Mouse (Mus musculus): Measurements from ENCODE around the gene Myoz2. TPM values are rescaled to one million over a fixed set of nuclear protein-coding genes. Genes with fewer than 3 reads are reported as not detected.

Myoz2 gene
- polyA plus RNA-seq, 1 experiment from 2014 or later: not detected

GRCm38 (mm10) chr3:122964301-122964700 is 70.5 kb downstream of the Myoz2 start:
- ATAC-seq: no peak

More at GRCm38 (mm10) chr3:122964301-122964700, 70.5 kb downstream of the Myoz2 start:
- H3K4me3 ChIP-seq (replicated peaks; ENCODE audit: low read length): no peak overlapping the region
- H3K36me3 ChIP-seq (ENCODE audit: control insufficient read depth, insufficient read depth): peaks cover 3% of the 10 kb centered on the region; the same call in 1 of the 2 replicates
- H3K9me3 ChIP-seq (ENCODE audit: control insufficient read depth, low read length): no peaks in the 10 kb centered on the region
- H3K27me3 ChIP-seq (replicated peaks; ENCODE audit: control insufficient read depth, insufficient read depth, low read length): no peaks in the 10 kb centered on the region
- H3K27ac ChIP-seq (ENCODE audit: low read length): no peak overlapping the region
- WGBS: 87% methylated on average over 5 of the region's 5 CpGs
- H3K4me1 ChIP-seq (replicated peaks; ENCODE audit: control insufficient read depth, insufficient read depth, low read length): no peaks in the 10 kb centered on the region
- H3K4me2 ChIP-seq (ENCODE audit: low read length): no peak overlapping the region
- H3K9ac ChIP-seq (replicated peaks; ENCODE audit: low read depth, low read length): no peak overlapping the region

Small RNAs within 50 kb of the gene (microRNA-seq; reads per million reads assigned to microRNA genes)
- gene Gm22066: not detected

Other genes starting within 250 kb of the Myoz2 start
- gene Fabp2, start 139.9 kb downstream of the Myoz2 start, polyA plus RNA-seq (2015; fragmentation: Nextera tagmentation; extraction: Ambion mirVana): not detected in 2 replicates
- not detected in 2 replicates for gene Gm10959, start 115.7 kb downstream of the Myoz2 start, polyA plus RNA-seq (2015; fragmentation: Nextera tagmentation; extraction: Ambion mirVana)
- gene 1810037I17Rik, start 110.8 kb downstream of the Myoz2 start, polyA plus RNA-seq (2015; fragmentation: Nextera tagmentation; extraction: Ambion mirVana): 76.8 and 87.4 TPM in 2 replicates
- 6.4 and 7.2 TPM in 2 replicates for gene Usp53, start 50.5 kb downstream of the Myoz2 start, polyA plus RNA-seq (2015; fragmentation: Nextera tagmentation; extraction: Ambion mirVana)
- 0.87 and 0.90 TPM in 2 replicates for gene Synpo2, start 201.1 kb upstream of the Myoz2 start, polyA plus RNA-seq (2015; fragmentation: Nextera tagmentation; extraction: Ambion mirVana)
- 20.6 and 27.1 TPM in 2 replicates for gene Sec24d, start 232.4 kb upstream of the Myoz2 start, polyA plus RNA-seq (2015; fragmentation: Nextera tagmentation; extraction: Ambion mirVana)

Data from forebrain, embryonic 16.5 days (tissue).